Mouse (Mus musculus): ENCODE measurements around the gene Adcy10. TPM values are rescaled to one million over a fixed set of nuclear protein-coding genes. Genes with fewer than 3 reads are reported as not detected.

Adcy10 gene
- polyA plus RNA-seq, 1 experiment from 2014 or later = not detected

DNA sequence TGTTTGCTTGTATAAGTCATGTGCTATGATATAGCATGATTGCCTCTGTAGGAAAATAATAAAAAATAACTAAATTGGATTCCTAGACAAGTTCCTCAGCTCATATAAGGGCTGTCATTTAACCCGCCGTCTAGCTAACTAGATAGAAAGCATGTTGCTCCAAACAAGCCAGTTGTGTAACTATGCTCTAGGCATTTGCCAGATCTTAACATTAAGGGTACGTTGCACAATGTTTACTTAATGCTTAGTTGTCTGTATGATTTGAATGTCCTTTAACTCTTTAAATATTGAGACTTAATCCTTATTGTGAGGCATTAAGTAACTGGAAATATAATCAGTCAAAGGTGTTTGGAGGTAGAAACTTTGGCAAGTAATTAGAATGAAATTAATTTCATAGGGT, 20.4 kb upstream of the Adcy10 start:
- Histone ChIP-seq H3K36me3 (no peaks in the 10 kb centered on the region), H3K27me3 (replicated peaks) (no peaks in the 10 kb centered on the region), H3K9me3 (no peaks in the 10 kb centered on the region), H3K9ac (no peak overlapping the region), H3K4me1 (0 out of 2 replicates have a peak, but pooled peaks cover 3% of the 10 kb centered on the region), H3K4me2 (no peak overlapping the region), H3K27ac (no peak overlapping the region), H3K4me3 (replicated peaks) (no peak overlapping the region)
- no peak for ATAC-seq (ENCODE audit: insufficient read depth, low FRiP score, low read depth)
- WGBS = 64% methylated on average over 3 of the region's 3 CpGs

DNA sequence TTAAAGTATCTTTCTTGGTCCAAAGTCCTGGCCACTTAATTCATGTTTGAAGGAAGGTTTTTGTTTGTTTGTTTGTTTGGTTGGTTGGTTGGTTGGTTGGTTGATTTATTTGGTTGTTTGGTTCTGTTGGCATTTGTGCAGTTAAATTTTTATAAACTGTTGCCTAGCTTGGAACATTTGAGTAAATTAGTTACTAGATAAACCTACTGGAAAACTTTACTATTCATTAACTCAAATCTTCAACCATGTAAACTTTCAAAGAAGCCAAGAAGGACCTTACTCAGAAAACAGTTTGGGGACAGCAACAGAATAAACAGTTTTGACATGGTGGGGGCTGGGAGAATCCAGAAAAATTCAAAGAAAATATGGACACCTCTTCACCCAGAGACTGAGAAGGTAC, 16.0 kb upstream of the Adcy10 start:
- H3K4me3 ChIP-seq (replicated peaks) = no peak overlapping the region
- no peak for ATAC-seq (ENCODE audit: insufficient read depth, low FRiP score, low read depth)
- H3K9me3 ChIP-seq = no peaks in the 10 kb centered on the region
- no peak overlapping the region for H3K4me2 ChIP-seq
- no peaks in the 10 kb centered on the region for H3K36me3 ChIP-seq
- no peaks in the 10 kb centered on the region for H3K4me1 ChIP-seq
- H3K27ac ChIP-seq = no peak overlapping the region
- no peak overlapping the region for H3K9ac ChIP-seq
- H3K27me3 ChIP-seq (replicated peaks) = no peaks in the 10 kb centered on the region

DNA sequence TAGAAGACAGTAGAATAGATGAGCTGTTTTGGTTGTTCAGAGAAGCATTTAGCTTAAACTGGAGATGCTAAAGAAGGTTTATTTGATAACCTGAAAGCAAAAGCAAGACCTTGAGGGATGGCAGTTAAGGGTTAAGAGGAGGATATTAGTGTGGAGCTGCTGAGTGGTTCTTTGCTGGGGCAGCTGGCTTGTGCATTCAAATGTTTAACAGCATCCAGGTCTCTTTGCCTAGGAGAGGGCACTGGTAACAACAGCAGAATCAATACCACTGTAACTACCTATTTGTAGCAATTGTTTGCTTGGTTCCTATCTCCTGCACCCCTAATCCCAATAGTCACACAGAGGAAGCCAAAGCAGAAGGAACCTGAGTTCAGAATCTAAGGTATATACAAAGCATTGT, 15.3 kb upstream of the Adcy10 start:
- no peak for ATAC-seq (ENCODE audit: insufficient read depth, low FRiP score, low read depth)
- Histone ChIP-seq H3K4me1 (no peaks in the 10 kb centered on the region), H3K4me2 (no peak overlapping the region), H3K9ac (no peak overlapping the region), H3K27me3 (replicated peaks) (no peaks in the 10 kb centered on the region), H3K36me3 (no peaks in the 10 kb centered on the region), H3K4me3 (replicated peaks) (no peak overlapping the region), H3K27ac (no peak overlapping the region), H3K9me3 (no peaks in the 10 kb centered on the region)

DNA sequence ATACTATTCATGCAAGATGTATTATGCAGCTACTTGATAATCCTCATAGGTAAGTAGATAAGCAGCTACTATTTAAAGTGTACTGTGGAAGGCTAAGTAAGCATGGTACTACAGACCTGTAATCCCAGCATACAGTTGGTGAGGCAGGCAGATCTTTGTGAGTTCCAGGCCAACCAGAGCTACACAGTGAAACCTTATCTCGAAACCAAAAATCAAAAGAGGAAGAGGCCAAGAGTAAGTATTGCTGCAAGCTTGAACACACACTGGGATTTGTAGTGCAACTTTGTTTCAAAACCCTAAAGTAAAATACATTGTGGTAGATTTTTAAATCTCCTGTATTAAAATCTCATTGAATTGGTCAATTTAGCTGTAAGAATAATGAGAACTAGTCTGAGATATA, 13.5 kb upstream of the Adcy10 start:
- no peaks in the 10 kb centered on the region for H3K36me3 ChIP-seq
- H3K9ac ChIP-seq = no peak overlapping the region
- H3K4me2 ChIP-seq = no peak overlapping the region
- 80% methylated on average over 1 of the region's 1 CpGs for WGBS
- H3K27ac ChIP-seq = no peak overlapping the region
- H3K4me1 ChIP-seq = no peaks in the 10 kb centered on the region
- ATAC-seq (ENCODE audit: insufficient read depth, low FRiP score, low read depth) = no peak
- H3K9me3 ChIP-seq = no peaks in the 10 kb centered on the region
- H3K4me3 ChIP-seq (replicated peaks) = no peak overlapping the region
- no peaks in the 10 kb centered on the region for H3K27me3 ChIP-seq (replicated peaks)

DNA sequence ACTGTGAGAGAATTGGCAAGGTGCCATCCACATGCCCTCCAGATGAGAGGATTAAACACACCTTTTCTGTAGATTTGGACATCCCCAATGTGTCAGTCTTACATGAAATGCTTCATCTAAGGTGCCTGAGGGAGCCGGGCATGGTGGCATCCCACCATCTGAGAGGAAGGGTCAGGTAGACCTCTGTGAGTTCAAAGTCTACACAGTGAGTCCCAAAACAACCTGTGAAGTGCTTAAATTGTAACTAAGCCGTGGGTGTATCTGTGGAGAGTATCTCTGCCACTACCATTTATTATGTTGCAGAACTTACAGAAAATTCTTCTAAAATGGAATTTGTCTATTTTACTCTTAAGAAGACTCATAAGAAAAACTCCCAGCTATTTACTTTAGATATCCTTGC, 1.1 kb downstream of the Adcy10 start:
- Histone ChIP-seq H3K4me3 (replicated peaks) (no peak overlapping the region), H3K36me3 (no peaks in the 10 kb centered on the region), H3K4me2 (no peak overlapping the region), H3K9ac (no peak overlapping the region), H3K27me3 (replicated peaks) (no peaks in the 10 kb centered on the region), H3K4me1 (no peaks in the 10 kb centered on the region), H3K27ac (no peak overlapping the region), H3K9me3 (no peaks in the 10 kb centered on the region)
- 85% methylated on average over 2 of the region's 2 CpGs for WGBS
- no peak for ATAC-seq (ENCODE audit: insufficient read depth, low FRiP score, low read depth)

DNA sequence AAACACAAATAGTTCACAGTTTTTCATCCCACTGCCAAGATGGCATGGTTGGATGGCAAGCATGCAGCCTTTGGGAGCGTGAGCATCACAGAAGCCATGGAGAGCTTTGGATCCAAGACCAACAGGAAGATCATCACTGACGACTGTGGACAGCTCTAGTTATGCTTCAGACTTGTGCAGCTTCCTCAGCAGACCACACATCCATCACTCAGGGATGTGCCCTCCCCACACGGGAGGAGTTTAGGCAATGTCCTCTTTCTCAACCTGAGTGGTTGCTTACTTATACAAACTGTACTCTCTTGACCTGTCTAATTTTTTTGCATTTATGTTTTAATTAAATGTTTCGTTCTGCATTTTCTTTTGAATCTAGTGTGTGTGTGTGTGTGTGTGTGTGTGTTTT, 4.2 kb downstream of the Adcy10 start:
- no peaks in the 10 kb centered on the region for H3K9me3 ChIP-seq
- H3K4me2 ChIP-seq = no peak overlapping the region
- H3K36me3 ChIP-seq = no peaks in the 10 kb centered on the region
- no peak overlapping the region for H3K27ac ChIP-seq
- ATAC-seq (ENCODE audit: insufficient read depth, low FRiP score, low read depth) = no peak
- no peaks in the 10 kb centered on the region for H3K27me3 ChIP-seq (replicated peaks)
- WGBS = 80% methylated on average over 4 of the region's 4 CpGs
- no peak overlapping the region for H3K9ac ChIP-seq
- H3K4me1 ChIP-seq = no peaks in the 10 kb centered on the region
- no peak overlapping the region for H3K4me3 ChIP-seq (replicated peaks)

DNA sequence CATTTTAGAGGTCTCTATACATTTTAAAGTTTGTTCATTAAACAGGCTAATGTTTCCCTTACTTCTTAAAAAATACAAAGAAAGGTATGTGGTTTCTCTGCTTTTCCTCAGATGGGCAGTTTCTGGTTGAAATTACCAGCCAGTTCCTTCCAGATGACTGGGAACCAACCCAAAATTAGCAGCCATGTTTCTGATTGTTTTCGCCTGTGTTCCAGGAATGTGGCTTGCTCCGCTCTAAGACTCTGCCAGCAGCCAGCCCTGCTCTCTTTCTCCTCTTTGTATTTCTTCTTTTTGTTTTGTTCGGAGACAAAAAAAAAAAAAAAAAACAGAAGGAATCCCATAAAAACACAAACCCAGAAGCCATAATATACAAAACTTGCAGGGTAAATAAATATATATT, 13.9 kb downstream of the Adcy10 start:
- H3K4me1 ChIP-seq = no peaks in the 10 kb centered on the region
- no peak overlapping the region for H3K9ac ChIP-seq
- H3K9me3 ChIP-seq = no peaks in the 10 kb centered on the region
- ATAC-seq (ENCODE audit: insufficient read depth, low FRiP score, low read depth) = no peak
- H3K4me3 ChIP-seq (replicated peaks) = no peak overlapping the region
- no peak overlapping the region for H3K4me2 ChIP-seq
- no peaks in the 10 kb centered on the region for H3K36me3 ChIP-seq
- 53% methylated on average over 3 of the region's 3 CpGs for WGBS
- H3K27ac ChIP-seq = no peak overlapping the region
- H3K27me3 ChIP-seq (replicated peaks) = no peaks in the 10 kb centered on the region

DNA sequence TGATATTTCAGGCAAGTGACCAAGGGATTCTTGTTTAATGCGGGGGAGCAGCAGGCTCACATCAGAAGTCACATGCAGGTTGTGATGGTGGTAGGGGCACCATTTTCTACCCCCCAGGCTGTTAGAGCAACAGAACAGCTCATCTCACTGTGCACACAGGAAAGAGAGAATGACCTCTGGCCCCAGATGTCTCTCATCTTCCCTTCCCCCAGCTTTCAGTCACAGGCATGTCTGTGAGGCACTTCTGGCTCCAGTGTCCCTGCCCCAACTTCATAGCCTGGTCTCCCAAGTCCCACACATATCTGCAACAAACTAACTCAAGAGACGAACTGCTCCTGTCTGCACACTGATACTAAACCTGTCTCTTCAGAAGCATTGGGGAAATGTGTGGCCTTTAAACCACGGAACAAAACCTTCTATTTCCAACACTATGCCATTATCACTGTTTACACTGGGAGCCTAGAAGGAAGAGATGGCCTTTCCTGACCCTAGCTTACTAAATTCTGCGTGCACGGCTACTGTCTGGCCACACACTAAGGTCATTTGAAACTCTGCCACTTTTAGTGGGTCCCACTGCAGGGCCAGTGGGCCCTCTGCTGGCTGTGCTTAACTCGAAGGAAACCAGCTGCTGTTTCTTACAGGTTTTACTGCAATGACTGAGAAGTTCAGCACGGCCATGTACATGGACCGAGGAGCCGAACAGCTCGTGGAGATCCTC, 18.5 kb downstream of the Adcy10 start:
- Histone ChIP-seq H3K27me3 (replicated peaks) (no peaks in the 10 kb centered on the region), H3K36me3 (no peaks in the 10 kb centered on the region), H3K4me2 (no peak overlapping the region), H3K4me1 (no peaks in the 10 kb centered on the region), H3K9me3 (no peaks in the 10 kb centered on the region), H3K4me3 (replicated peaks) (no peak overlapping the region), H3K9ac (no peak overlapping the region), H3K27ac (no peak overlapping the region)
- 20% methylated on average over 10 of the region's 10 CpGs for whole genome bisulfite sequencing
- ATAC-seq (ENCODE audit: insufficient read depth, low FRiP score, low read depth) = peak; percentile 31; the same call in 1 of the 2 replicates

DNA sequence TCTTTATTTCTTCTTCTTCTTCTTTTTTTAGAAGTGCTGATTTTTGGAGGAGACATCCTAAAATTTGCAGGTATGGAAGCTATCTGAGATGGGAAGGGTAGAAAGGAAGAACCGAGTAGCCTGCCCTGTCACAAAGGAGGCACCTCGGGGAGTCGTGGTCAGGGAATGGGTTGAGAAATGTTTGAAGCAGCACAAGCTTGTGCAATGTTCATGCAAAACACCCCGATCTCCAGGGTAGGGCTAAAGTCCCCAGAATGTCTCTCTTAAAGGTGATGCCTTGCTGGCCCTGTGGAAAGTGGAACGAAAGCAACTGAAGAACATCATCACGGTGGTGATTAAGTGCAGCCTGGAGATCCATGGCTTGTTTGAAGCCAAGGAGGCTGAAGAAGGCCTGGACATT, 21.3 kb downstream of the Adcy10 start:
- Histone ChIP-seq H3K4me1 (no peaks in the 10 kb centered on the region), H3K9ac (no peak overlapping the region), H3K27me3 (replicated peaks) (no peaks in the 10 kb centered on the region), H3K36me3 (no peaks in the 10 kb centered on the region), H3K4me2 (no peak overlapping the region), H3K27ac (no peak overlapping the region), H3K9me3 (no peaks in the 10 kb centered on the region), H3K4me3 (replicated peaks) (no peak overlapping the region)
- 80% methylated on average over 6 of the region's 6 CpGs for WGBS
- no peak for ATAC-seq (ENCODE audit: insufficient read depth, low FRiP score, low read depth)

DNA sequence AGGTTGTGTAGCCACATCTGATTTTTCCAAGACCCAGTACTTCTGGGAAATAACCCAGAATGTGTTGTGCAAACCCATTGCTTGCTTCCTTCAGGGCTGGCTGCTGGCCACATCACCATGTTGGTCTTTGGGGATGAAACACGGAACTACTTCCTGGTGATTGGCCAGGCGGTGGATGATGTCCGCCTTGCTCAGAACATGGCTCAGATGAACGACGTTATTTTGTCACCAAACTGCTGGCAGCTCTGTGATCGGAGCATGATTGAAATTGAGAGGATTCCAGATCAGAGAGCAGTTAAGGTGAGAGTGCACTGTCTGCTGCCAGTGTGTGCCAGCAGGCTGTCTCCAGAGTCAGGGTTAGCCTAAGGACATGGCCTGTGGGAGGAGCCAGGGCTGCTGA, 25.2 kb downstream of the Adcy10 start:
- Histone ChIP-seq H3K4me1 (no peaks in the 10 kb centered on the region), H3K36me3 (no peaks in the 10 kb centered on the region), H3K4me2 (no peak overlapping the region), H3K27me3 (replicated peaks) (no peaks in the 10 kb centered on the region), H3K4me3 (replicated peaks) (no peak overlapping the region), H3K9ac (no peak overlapping the region), H3K27ac (no peak overlapping the region), H3K9me3 (no peaks in the 10 kb centered on the region)
- 86% methylated on average over 6 of the region's 6 CpGs for WGBS
- no peak for ATAC-seq (ENCODE audit: insufficient read depth, low FRiP score, low read depth)

DNA sequence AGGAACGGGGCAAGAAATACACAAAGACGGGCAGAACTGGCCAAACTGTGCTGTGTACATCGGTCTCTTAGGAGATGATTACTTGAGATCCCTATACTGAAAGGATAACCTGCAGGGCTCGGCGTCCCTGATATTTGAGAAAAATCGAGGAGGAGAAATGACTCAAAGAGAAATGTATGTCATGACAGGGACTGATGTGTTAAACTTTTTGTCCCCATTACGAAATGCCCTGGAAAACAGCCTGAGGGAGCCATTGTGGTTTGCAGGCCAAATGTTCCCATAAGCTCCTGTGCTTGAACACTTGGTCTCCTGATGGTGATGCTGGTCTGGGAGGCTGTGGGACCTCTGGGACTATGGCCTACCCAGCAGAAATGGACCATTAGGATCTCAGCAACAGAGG, 35.7 kb downstream of the Adcy10 start:
- Histone ChIP-seq H3K4me2 (no peak overlapping the region), H3K9me3 (no peaks in the 10 kb centered on the region), H3K27me3 (replicated peaks) (no peaks in the 10 kb centered on the region), H3K4me1 (no peaks in the 10 kb centered on the region), H3K27ac (no peak overlapping the region), H3K9ac (no peak overlapping the region), H3K36me3 (no peaks in the 10 kb centered on the region), H3K4me3 (replicated peaks) (no peak overlapping the region)
- no peak for ATAC-seq (ENCODE audit: insufficient read depth, low FRiP score, low read depth)
- 85% methylated on average over 7 of the region's 7 CpGs for WGBS

DNA sequence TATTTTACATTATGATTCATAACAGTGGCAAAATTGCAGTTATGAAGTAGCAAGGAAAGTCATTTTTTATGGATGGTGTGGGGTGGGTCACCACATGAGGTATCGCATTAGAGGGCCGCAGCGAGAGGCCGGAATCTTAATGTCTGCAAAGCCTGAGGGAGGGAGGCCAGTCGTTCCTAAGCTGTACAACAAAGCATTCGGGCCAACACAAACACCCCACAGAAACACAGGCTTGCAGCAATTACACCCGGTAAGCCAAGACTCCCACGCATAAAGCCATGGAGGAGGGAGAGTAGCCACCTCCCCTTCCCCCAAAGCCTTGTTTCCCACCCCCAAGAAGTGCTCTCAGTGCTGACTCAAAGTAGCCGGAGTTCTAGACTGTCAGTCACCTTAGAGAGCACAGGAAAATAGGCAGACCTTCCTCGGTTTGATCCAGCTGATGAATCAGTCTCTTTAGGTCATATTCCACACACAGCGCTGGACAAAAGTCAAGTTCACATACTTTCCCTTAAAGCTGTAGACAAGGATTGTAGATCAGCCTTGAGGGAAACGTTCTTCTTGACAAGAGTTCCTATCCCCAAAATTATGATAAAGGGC, 51.2 kb downstream of the Adcy10 start:
- H3K4me2 ChIP-seq = no peak overlapping the region
- no peaks in the 10 kb centered on the region for H3K9me3 ChIP-seq
- H3K27me3 ChIP-seq (replicated peaks) = no peaks in the 10 kb centered on the region
- H3K4me1 ChIP-seq = no peaks in the 10 kb centered on the region
- no peaks in the 10 kb centered on the region for H3K36me3 ChIP-seq
- WGBS = 68% methylated on average over 12 of the region's 12 CpGs
- no peak overlapping the region for H3K27ac ChIP-seq
- H3K4me3 ChIP-seq (replicated peaks) = no peak overlapping the region
- no peak for ATAC-seq (ENCODE audit: insufficient read depth, low FRiP score, low read depth)
- H3K9ac ChIP-seq = no peak overlapping the region

Data from stomach, embryonic 15.5 days (tissue).